Mouse (Mus musculus): Measurements from ENCODE around the gene Cd81. TPM values are rescaled to one million over a fixed set of nuclear protein-coding genes. Genes with fewer than 3 reads are reported as not detected.

Gene Cd81
- polyA plus RNA-seq, 1 experiment: 824 TPM

DNA sequence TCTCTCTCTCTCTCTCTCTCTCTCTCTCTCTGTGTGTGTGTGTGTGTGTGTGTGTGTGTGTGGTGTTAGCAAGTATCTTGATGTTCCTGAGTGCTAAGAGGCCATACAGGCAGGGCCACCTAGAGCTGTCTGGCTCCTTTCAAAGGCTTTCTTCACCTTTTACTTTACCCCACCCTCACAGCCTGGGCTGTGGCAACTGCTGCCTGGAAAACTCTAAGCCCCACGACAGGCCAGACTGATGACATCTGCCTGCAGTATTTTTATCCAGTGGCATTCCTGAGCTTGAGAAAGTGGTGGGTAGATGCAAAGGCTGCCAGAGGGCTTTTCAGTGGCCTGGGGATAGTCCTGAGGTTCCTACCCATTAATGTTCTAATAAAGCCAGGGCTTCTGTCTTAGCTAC is 59.9 kb downstream of the Cd81 start:
- no peak for TF ChIP-seq CTCF (conservative IDR thresholded peaks at IDR 0.05; ENCODE audit: insufficient read depth, insufficient read length, low read depth, low read length)
- no peak for TF ChIP-seq POLR2A (IDR thresholded peaks at IDR 0.05; ENCODE audit: low read depth, low read length)
- Histone ChIP-seq H3K27ac (ENCODE audit: insufficient read depth, low read depth, low read length) (no peak overlapping the region), H3K4me1 (ENCODE audit: control insufficient read depth, insufficient read depth, low read length) (no peaks in the 10 kb centered on the region), H3K4me3 (ENCODE audit: insufficient read depth, low read depth, low read length) (no peak overlapping the region), H3K27me3 (replicated peaks; ENCODE audit: control insufficient read depth, insufficient read depth, low read length) (no peaks in the 10 kb centered on the region), H3K36me3 (ENCODE audit: control insufficient read depth, insufficient read depth, low read length) (no peaks in the 10 kb centered on the region)
- 43% methylated on average over 1 of the region's 1 CpGs for WGBS
- no peak for DNase-seq

GRCm38 (mm10) chr7:143114773-143115172 is 62.2 kb downstream of the Cd81 start:
- no peaks in the 10 kb centered on the region for H3K36me3 ChIP-seq (ENCODE audit: control insufficient read depth, insufficient read depth, low read length)
- no peak for DNase-seq
- no peak overlapping the region for H3K4me3 ChIP-seq (ENCODE audit: insufficient read depth, low read depth, low read length)
- H3K27me3 ChIP-seq (replicated peaks; ENCODE audit: control insufficient read depth, insufficient read depth, low read length): no peaks in the 10 kb centered on the region
- TF ChIP-seq CTCF (conservative IDR thresholded peaks at IDR 0.05; ENCODE audit: insufficient read depth, insufficient read length, low read depth, low read length) (no peak), POLR2A (IDR thresholded peaks at IDR 0.05; ENCODE audit: low read depth, low read length) (no peak)
- no peak overlapping the region for H3K27ac ChIP-seq (ENCODE audit: insufficient read depth, low read depth, low read length)
- peaks cover 2% of the 10 kb centered on the region; the same call in 1 of the 2 replicates for H3K4me1 ChIP-seq (ENCODE audit: control insufficient read depth, insufficient read depth, low read length)

DNA sequence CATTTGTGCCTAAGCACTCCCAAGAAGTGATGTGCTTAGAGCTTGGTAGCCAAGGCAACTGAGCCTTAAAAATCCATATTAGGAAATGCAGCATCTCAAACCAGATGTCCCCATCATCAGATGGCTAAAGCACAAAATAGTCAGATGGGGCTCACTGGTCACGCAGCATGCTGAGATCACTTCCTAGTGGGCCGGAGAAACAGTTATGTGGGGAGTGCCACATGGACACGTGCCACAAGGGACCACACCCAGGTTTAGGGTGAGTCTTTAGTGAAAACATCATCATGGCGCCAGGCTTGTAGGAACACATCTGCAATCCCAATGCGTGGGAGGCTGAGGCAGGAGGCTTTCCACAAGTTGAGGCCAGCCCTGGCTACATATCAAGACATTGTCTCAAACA is 64.0 kb downstream of the Cd81 start:
- WGBS: 85% methylated on average over 5 of the region's 5 CpGs
- H3K36me3 ChIP-seq (ENCODE audit: control insufficient read depth, insufficient read depth, low read length): no peaks in the 10 kb centered on the region
- no peak for DNase-seq
- no peaks in the 10 kb centered on the region for H3K27me3 ChIP-seq (replicated peaks; ENCODE audit: control insufficient read depth, insufficient read depth, low read length)
- H3K4me3 ChIP-seq (ENCODE audit: insufficient read depth, low read depth, low read length): no peak overlapping the region
- H3K4me1 ChIP-seq (ENCODE audit: control insufficient read depth, insufficient read depth, low read length): peaks cover 10% of the 10 kb centered on the region
- no peak for TF ChIP-seq POLR2A (IDR thresholded peaks at IDR 0.05; ENCODE audit: low read depth, low read length)
- H3K27ac ChIP-seq (ENCODE audit: insufficient read depth, low read depth, low read length): no peak overlapping the region

Other genes with a start within 250 kb of the Cd81 start
- gene Th, start 121.6 kb upstream of the Cd81 start, polyA plus RNA-seq (2012; rRNA removed): 2.2 and 5.9 TPM in 2 replicates
- gene Ascl2, start 83.5 kb upstream of the Cd81 start, polyA plus RNA-seq (2012; rRNA removed): 0.11 and 0.30 TPM in 2 replicates
- 0.99 and 5.1 TPM in 2 replicates for gene Tspan32, start 47.7 kb upstream of the Cd81 start, polyA plus RNA-seq (2012; rRNA removed)
- gene Tssc4, start 16.5 kb downstream of the Cd81 start, polyA plus RNA-seq (2012; rRNA removed): 64.8 and 74.5 TPM in 2 replicates
- gene Trpm5, start 41.9 kb downstream of the Cd81 start, polyA plus RNA-seq (2012; rRNA removed): 0.03 TPM in 2 replicates
- 24.0 and 27.5 TPM in 2 replicates for gene Kcnq1, start 53.6 kb downstream of the Cd81 start, polyA plus RNA-seq (2012; rRNA removed)